Mouse (Mus musculus): ENCODE results near the gene Slc17a4. TPM values are rescaled to one million over a fixed set of nuclear protein-coding genes. Genes with fewer than 3 reads are reported as not detected.

Gene Slc17a4
- not detected in 2 replicates for polyA plus RNA-seq (2014; fragmentation: Nextera tagmentation; extraction: Ambion mirVana)

- WGBS (ENCODE audit: insufficient replicate concordance), result 49% methylated on average over 9 of the region's 9 CpGs
- Histone ChIP-seq H3K27me3 (ENCODE audit: control insufficient read depth, insufficient read depth, low read length) (0 out of 2 replicates have a peak, but pooled peaks cover 7% of the 10 kb centered on the region), H3K9ac (ENCODE audit: low read depth, low read length) (no peak within 1 kb of the TSS), H3K4me2 (peak within 1 kb of the TSS; percentile 19; the same call in 1 of the 2 replicates), H3K36me3 (ENCODE audit: control insufficient read depth, insufficient read depth, low read length) (no peaks in the 10 kb centered on the region), H3K9me3 (replicated peaks; ENCODE audit: control insufficient read depth, low read length) (no peaks in the 10 kb centered on the region), H3K4me1 (ENCODE audit: control insufficient read depth, insufficient read depth, low read length) (peaks cover 30% of the 10 kb centered on the region), H3K4me3 (ENCODE audit: low read depth, low read length) (no peak within 1 kb of the TSS), H3K27ac (ENCODE audit: low read depth, low read length) (peak within 1 kb of the TSS; percentile 64)
- ATAC-seq (replicated peaks; ENCODE audit: insufficient number of reproducible peaks, low FRiP score, low TSS enrichment), result no peak
Measured at GRCm38 (mm10) chr13:23914376-23915167, at the start of gene Slc17a4. Slc17a4 (minus strand) TSS chr13:23915009.

DNA sequence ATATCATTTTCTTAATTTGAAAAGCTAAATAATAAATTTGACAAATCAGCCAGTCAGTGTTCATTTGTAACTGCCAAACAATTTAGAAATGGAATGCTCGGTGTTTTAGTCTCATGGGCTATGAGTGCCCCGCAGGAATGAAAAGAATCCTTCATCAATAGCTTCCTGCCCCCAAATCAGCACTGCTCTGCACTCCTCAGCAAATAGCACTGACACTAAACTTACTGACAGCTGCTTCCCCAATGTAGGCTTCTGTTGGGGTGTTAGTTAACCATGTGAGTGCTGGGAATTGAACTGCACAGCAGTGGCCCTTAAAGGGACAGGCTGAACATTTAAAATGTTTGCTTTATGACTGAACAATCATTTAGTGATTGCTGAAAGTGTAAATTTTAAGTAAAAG lies 45.0 kb upstream of the Slc17a4 start:
- Histone ChIP-seq H3K4me3 (ENCODE audit: low read depth, low read length) (no peak overlapping the region), H3K36me3 (ENCODE audit: control insufficient read depth, insufficient read depth, low read length) (no peaks in the 10 kb centered on the region), H3K9ac (ENCODE audit: low read depth, low read length) (no peak overlapping the region), H3K9me3 (replicated peaks; ENCODE audit: control insufficient read depth, low read length) (no peaks in the 10 kb centered on the region), H3K4me2 (no peak overlapping the region), H3K27ac (ENCODE audit: low read depth, low read length) (no peak overlapping the region), H3K27me3 (ENCODE audit: control insufficient read depth, insufficient read depth, low read length) (no peaks in the 10 kb centered on the region), H3K4me1 (ENCODE audit: control insufficient read depth, insufficient read depth, low read length) (no peaks in the 10 kb centered on the region)
- 33% methylated on average over 2 of the region's 2 CpGs for WGBS (ENCODE audit: insufficient replicate concordance)
- ATAC-seq (replicated peaks; ENCODE audit: insufficient number of reproducible peaks, low FRiP score, low TSS enrichment), result no peak

DNA sequence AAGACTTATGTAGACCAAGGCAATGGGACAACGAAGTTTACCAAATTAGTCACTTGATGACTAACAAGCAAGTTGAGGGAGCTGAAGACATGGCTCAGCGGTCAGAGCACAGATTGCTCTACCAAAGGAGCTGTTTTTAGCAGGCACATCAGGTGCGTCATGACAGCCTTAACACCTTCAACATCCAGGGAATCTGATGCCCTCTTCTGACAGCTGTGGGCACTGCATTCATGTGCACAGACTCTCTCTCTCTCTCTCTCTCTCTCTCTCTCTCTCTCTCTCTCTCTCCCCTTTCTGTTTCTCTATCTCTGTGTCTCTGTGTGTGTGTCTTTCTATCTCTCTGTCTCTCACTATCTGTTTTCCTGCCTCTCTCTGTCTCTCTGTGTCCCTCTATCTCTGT lies 36.1 kb upstream of the Slc17a4 start:
- WGBS (ENCODE audit: insufficient replicate concordance), result 56% methylated on average over 3 of the region's 3 CpGs
- no peak for ATAC-seq (replicated peaks; ENCODE audit: insufficient number of reproducible peaks, low FRiP score, low TSS enrichment)

DNA sequence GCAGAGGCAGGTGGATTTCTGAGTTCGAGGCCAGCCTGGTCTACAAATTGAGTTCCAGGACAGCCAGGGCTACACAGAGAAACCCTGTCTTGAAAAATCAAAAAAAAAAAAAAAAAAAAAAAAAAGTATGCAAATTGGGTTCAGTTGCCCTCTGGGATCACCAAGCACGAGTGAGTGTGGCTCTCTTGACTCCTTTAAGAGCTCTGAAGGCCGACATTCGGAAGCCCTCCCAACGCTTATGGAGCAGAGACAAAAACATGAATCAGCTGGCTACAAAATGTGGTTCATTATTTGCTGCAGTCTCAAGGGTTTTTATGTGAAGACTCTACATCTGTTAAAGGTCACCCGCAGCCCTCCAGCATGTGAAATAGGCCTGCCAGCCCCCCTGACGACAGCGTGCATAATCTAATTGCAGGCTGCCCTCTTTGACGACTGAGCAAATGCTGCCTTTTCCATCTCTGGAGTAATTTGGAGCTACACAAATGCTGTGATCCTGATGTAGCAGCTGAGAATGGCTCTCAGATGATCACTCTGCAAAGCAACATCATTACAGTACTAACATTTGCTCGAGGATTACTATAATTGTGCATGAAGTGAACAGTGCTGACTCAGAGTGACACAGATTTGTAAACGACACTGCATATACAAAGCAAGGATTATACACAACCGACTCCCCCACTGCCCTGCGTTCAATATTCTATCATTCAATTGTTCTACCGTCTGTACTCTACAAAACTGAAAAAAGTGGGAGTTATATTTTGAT lies 34.9 kb upstream of the Slc17a4 start:
- WGBS (ENCODE audit: insufficient replicate concordance), result 73% methylated on average over 14 of the region's 14 CpGs
- H3K27me3 ChIP-seq (ENCODE audit: control insufficient read depth, insufficient read depth, low read length), result peaks cover 2% of the 10 kb centered on the region
- H3K27ac ChIP-seq (ENCODE audit: low read depth, low read length), result no peak overlapping the region
- ATAC-seq (replicated peaks; ENCODE audit: insufficient number of reproducible peaks, low FRiP score, low TSS enrichment), result no peak
- no peak overlapping the region for H3K4me3 ChIP-seq (ENCODE audit: low read depth, low read length)
- no peaks in the 10 kb centered on the region for H3K4me1 ChIP-seq (ENCODE audit: control insufficient read depth, insufficient read depth, low read length)
- no peaks in the 10 kb centered on the region for H3K36me3 ChIP-seq (ENCODE audit: control insufficient read depth, insufficient read depth, low read length)
- no peak overlapping the region for H3K4me2 ChIP-seq
- no peak overlapping the region for H3K9ac ChIP-seq (ENCODE audit: low read depth, low read length)
- H3K9me3 ChIP-seq (replicated peaks; ENCODE audit: control insufficient read depth, low read length), result no peaks in the 10 kb centered on the region

More for the DNA sequence above, 36.1 kb upstream of the Slc17a4 start:
- Histone ChIP-seq H3K9me3 (replicated peaks; ENCODE audit: control insufficient read depth, low read length) (no peaks in the 10 kb centered on the region), H3K27me3 (ENCODE audit: control insufficient read depth, insufficient read depth, low read length) (peaks cover 2% of the 10 kb centered on the region), H3K36me3 (ENCODE audit: control insufficient read depth, insufficient read depth, low read length) (no peaks in the 10 kb centered on the region), H3K4me2 (no peak overlapping the region), H3K9ac (ENCODE audit: low read depth, low read length) (no peak overlapping the region), H3K4me3 (ENCODE audit: low read depth, low read length) (no peak overlapping the region), H3K4me1 (ENCODE audit: control insufficient read depth, insufficient read depth, low read length) (no peaks in the 10 kb centered on the region), H3K27ac (ENCODE audit: low read depth, low read length) (no peak overlapping the region)

GRCm38 (mm10) chr13:23946254-23946653 lies 31.4 kb upstream of the Slc17a4 start:
- H3K9ac ChIP-seq (ENCODE audit: low read depth, low read length), result no peak overlapping the region
- peaks cover 2% of the 10 kb centered on the region for H3K27me3 ChIP-seq (ENCODE audit: control insufficient read depth, insufficient read depth, low read length)
- H3K27ac ChIP-seq (ENCODE audit: low read depth, low read length), result no peak overlapping the region
- no peaks in the 10 kb centered on the region for H3K9me3 ChIP-seq (replicated peaks; ENCODE audit: control insufficient read depth, low read length)
- H3K4me3 ChIP-seq (ENCODE audit: low read depth, low read length), result no peak overlapping the region
- H3K4me2 ChIP-seq, result no peak overlapping the region
- no peaks in the 10 kb centered on the region for H3K36me3 ChIP-seq (ENCODE audit: control insufficient read depth, insufficient read depth, low read length)
- H3K4me1 ChIP-seq (ENCODE audit: control insufficient read depth, insufficient read depth, low read length), result no peaks in the 10 kb centered on the region
- no peak for ATAC-seq (replicated peaks; ENCODE audit: insufficient number of reproducible peaks, low FRiP score, low TSS enrichment)
- 59% methylated on average over 2 of the region's 2 CpGs for WGBS (ENCODE audit: insufficient replicate concordance)

GRCm38 (mm10) chr13:23942861-23943260 lies 28.1 kb upstream of the Slc17a4 start:
- no peaks in the 10 kb centered on the region for H3K27me3 ChIP-seq (ENCODE audit: control insufficient read depth, insufficient read depth, low read length)
- H3K27ac ChIP-seq (ENCODE audit: low read depth, low read length), result no peak overlapping the region

GRCm38 (mm10) chr13:23940291-23940690 lies 25.5 kb upstream of the Slc17a4 start:
- Histone ChIP-seq H3K27ac (ENCODE audit: low read depth, low read length) (no peak overlapping the region), H3K36me3 (ENCODE audit: control insufficient read depth, insufficient read depth, low read length) (no peaks in the 10 kb centered on the region), H3K27me3 (ENCODE audit: control insufficient read depth, insufficient read depth, low read length) (no peaks in the 10 kb centered on the region), H3K9me3 (replicated peaks; ENCODE audit: control insufficient read depth, low read length) (no peaks in the 10 kb centered on the region), H3K4me2 (no peak overlapping the region), H3K4me1 (ENCODE audit: control insufficient read depth, insufficient read depth, low read length) (no peaks in the 10 kb centered on the region), H3K4me3 (ENCODE audit: low read depth, low read length) (no peak overlapping the region), H3K9ac (ENCODE audit: low read depth, low read length) (no peak overlapping the region)
- WGBS (ENCODE audit: insufficient replicate concordance), result 38% methylated on average over 6 of the region's 6 CpGs
- no peak for ATAC-seq (replicated peaks; ENCODE audit: insufficient number of reproducible peaks, low FRiP score, low TSS enrichment)

More at GRCm38 (mm10) chr13:23942861-23943260, 28.1 kb upstream of the Slc17a4 start:
- no peak for ATAC-seq (replicated peaks; ENCODE audit: insufficient number of reproducible peaks, low FRiP score, low TSS enrichment)
- no peak overlapping the region for H3K4me3 ChIP-seq (ENCODE audit: low read depth, low read length)
- H3K4me1 ChIP-seq (ENCODE audit: control insufficient read depth, insufficient read depth, low read length), result no peaks in the 10 kb centered on the region
- no peaks in the 10 kb centered on the region for H3K9me3 ChIP-seq (replicated peaks; ENCODE audit: control insufficient read depth, low read length)
- H3K4me2 ChIP-seq, result no peak overlapping the region
- H3K9ac ChIP-seq (ENCODE audit: low read depth, low read length), result no peak overlapping the region
- 53% methylated on average over 2 of the region's 2 CpGs for WGBS (ENCODE audit: insufficient replicate concordance)
- no peaks in the 10 kb centered on the region for H3K36me3 ChIP-seq (ENCODE audit: control insufficient read depth, insufficient read depth, low read length)

DNA sequence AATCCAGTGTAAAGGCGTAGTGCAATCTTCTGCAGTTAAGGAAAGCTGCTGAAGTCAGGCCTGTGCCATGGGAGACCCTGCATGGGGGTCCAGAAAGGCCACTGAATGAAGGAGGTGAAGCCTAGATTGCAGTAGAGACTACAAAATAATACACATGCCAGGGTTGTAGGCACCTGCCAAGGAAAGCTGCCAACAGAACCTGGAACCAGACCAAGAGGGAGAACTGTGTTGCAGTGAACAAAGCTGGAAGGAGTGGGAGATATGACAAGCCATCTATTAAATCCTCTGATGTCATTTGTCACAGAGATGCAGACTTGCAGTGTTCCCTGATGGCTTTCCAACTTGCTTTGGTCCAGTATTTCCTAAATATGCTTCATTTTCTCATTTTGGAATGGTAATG lies 23.9 kb upstream of the Slc17a4 start:
- Histone ChIP-seq H3K36me3 (ENCODE audit: control insufficient read depth, insufficient read depth, low read length) (no peaks in the 10 kb centered on the region), H3K4me3 (ENCODE audit: low read depth, low read length) (no peak overlapping the region), H3K9ac (ENCODE audit: low read depth, low read length) (no peak overlapping the region), H3K9me3 (replicated peaks; ENCODE audit: control insufficient read depth, low read length) (no peaks in the 10 kb centered on the region), H3K4me1 (ENCODE audit: control insufficient read depth, insufficient read depth, low read length) (no peaks in the 10 kb centered on the region), H3K27me3 (ENCODE audit: control insufficient read depth, insufficient read depth, low read length) (no peaks in the 10 kb centered on the region), H3K27ac (ENCODE audit: low read depth, low read length) (no peak overlapping the region), H3K4me2 (no peak overlapping the region)
- ATAC-seq (replicated peaks; ENCODE audit: insufficient number of reproducible peaks, low FRiP score, low TSS enrichment), result no peak
- 90% methylated on average over 1 of the region's 1 CpGs for WGBS (ENCODE audit: insufficient replicate concordance)
